Mouse (Mus musculus) spleen, adult 18-20 months (tissue): ENCODE measurements around the gene Tmem63c.

Source experiments
- DNase-seq, 2 experiments: peaks; one replicate each; pipeline ENCODE4 v3.0.0; 2022; ENCODE audit warnings: mixed read lengths in 2 of 2

Gene Tmem63c

GRCm38 (mm10) chr12:87065446-87065845, 44.3 kb downstream of the Tmem63c start:
- DNase-seq, result no peak

GRCm38 (mm10) chr12:87066429-87066828, 45.3 kb downstream of the Tmem63c start:
- no peak for DNase-seq

DNA sequence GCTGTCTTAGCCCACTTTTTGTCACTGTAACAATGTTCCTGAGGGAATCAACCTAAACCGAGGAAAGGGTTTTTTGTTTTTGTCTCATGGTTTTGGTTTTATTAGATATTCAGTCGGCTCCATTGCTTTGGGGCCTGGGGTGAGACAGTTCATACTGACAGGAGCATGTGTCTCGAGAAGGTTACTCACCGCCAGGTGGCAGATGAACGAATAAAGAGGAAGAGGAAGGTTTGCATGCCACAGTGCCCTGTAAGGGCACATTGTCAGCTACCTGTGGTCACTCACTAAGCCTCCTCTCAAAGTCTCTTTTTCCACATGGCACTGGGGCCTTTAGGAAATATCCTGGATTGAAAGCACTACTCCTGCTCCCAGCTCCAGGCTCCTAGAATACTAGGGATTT, 49.4 kb downstream of the Tmem63c start:
- no peak for DNase-seq

DNA sequence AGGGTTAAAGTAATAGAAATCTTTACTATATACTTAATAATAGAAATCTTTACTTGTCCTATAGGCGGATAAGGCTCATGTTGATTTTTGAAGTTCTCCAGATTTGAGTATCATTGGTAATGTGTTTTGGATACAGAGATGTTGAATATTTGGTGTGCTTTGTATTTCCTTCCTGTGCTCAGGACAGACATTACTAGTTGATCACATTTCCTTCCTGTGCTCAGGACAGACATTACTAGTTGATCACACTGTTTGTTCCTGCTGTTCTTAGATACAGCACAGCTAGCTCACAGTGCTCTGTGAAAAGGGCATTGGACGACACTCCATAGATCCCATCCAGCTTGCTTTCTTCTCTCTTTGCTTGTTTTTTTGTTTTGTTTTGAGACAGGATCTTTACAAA, 55.5 kb downstream of the Tmem63c start:
- DNase-seq, result no peak

- DNase-seq, result no peak
Measured at GRCm38 (mm10) chr12:87082797-87083196, 61.7 kb downstream of the Tmem63c start.

- DNase-seq, result no peak
Measured at GRCm38 (mm10) chr12:87087236-87087635, 66.1 kb downstream of the Tmem63c start.

- DNase-seq, result peak in 1 of 2 experiments; percentile 9
Measured at GRCm38 (mm10) chr12:87088331-87088730, 67.2 kb downstream of the Tmem63c start.

DNA sequence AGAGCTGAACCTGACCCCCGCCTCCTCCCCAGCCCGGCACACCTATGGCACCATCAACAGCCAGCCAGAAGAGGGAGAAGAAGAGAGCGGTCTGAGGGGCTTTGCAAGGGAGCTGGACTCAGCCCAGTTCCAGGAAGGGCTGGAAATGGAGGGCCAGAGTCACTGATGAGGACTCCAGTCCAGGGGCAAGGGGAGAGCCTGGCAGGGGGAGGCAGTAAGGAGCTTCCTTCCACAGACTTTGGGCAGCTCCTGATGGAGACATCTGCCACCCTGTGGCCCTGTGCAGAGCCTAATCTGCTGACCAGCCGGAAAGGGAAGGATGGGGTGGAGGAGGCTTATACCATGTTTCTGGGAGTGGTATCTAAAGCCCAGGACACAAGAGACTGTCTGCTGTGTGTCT, 68.1 kb downstream of the Tmem63c start:
- DNase-seq, result no peak

GRCm38 (mm10) chr12:87089701-87090100, 68.6 kb downstream of the Tmem63c start:
- DNase-seq, result no peak

DNA sequence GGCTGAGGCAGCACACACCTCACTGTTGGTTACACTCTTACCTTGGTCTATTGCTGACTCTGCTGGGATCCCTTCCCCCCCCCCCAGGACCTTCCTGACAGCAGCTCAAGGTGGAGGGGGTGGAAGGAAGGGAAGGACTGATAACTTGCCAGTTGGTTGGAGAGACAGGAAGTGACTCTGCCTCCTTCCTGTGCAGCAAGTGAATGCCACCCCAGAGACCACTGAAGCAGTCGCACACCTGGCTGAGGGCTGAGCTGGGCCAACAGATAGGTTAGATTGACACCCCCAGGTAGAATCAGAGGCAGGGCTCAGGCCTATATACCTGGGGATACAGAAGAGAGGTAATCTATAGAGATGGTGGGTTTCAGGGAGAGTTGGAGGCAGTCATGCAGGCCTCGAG, 70.8 kb downstream of the Tmem63c start:
- DNase-seq, result no peak

DNA sequence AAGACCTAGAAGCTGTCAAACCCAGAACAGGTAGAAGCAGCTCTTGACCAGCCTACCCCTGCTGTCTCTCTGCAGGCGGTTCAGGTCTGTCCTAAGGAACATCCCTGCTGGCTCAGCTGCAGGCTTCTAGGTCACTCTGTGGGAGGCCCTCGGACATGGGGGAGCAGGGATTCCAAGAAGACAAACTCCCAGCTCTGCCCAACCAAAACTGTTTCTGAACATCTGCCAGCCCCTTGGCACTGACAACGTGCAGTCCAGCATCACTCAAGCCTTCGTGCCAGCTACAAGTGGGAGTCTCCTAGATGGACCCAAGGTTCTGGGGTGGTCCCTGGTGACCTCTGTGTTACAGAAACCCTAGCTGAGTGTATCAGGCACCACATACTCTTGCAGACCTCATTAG, 72.1 kb downstream of the Tmem63c start:
- no peak for DNase-seq

GRCm38 (mm10) chr12:87093671-87094070, 72.5 kb downstream of the Tmem63c start:
- DNase-seq, result no peak

GRCm38 (mm10) chr12:87100331-87100730, 79.2 kb downstream of the Tmem63c start:
- no peak for DNase-seq

- DNase-seq, result no peak
Measured at GRCm38 (mm10) chr12:87102165-87102631, 81.1 kb downstream of the Tmem63c start, which contains the start of gene Ngb. Gene Ngb, minus strand, starts transcription at chr12:87102539.

GRCm38 (mm10) chr12:87103471-87103870, 82.3 kb downstream of the Tmem63c start:
- no peak for DNase-seq

GRCm38 (mm10) chr12:87104796-87105195, 83.7 kb downstream of the Tmem63c start:
- DNase-seq, result no peak

DNA sequence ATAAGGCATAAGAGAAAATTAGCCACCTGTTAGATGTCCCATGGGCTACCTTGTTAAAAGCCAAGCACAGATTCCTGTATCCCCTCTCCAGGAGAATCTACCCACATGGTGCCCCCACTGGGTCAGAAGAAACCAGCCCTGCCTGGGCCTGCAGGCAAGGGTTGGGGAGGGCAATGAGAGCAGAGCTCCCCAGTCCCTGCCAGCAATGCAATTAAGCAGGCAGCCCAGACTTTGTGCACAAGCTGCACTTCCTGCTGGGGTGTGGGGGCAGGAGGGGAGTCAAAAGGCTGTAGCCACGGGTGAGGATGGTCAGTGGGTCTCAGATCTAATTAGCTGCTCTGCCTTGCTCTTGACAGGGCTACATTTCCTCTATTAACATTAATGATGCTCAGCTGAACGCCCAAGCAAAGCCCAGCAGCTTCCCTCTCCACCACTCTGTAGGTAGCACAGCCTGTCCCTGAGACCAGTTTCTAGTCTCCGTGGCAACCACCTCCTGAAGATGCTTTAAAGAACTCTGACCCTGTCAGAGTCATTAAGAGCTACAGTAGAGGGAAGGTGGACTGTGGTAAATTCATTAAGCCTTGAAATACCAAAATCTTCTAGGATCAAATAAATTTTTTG, 86.3 kb downstream of the Tmem63c start:
- DNase-seq, result no peak

GRCm38 (mm10) chr12:87121918-87122589, 100.9 kb downstream of the Tmem63c start:
- DNase-seq, result no peak

DNA sequence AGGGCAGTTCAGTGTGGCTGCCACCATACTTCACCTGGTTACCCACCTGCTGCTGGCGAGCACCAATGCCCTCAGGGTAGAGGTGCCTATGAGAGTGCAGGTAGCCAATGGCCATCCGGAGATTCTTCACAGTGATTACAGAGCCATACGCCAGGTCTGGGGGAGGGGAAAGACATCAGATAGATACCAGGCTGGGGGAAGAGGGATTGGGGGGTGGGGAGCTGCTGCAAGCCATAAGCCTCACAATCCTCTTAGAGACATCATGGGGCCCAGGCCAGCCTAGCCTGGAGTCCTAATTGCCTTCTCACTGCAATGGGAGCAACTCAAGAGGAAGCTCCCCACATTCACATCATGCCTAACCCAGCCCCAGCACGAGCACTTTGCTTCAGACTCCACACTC, 106.1 kb downstream of the Tmem63c start:
- DNase-seq, result no peak

DNA sequence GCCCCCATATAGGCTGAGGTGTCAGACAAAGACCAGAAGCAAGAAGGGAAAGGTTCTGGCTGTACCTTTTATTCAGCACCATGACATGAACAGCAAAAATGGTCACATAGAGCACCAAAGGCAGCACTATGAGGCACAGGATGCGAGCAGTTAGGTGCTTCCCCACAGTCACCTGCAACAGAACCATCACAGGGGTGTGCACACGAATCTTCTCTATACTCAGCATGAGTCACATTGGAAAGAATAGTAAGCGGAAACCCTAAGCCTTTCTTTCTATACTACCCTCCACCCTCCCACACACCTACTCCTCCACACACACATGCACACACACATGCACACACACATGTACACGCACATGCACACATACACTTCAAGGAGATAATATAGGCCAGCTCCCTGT, 109.1 kb downstream of the Tmem63c start:
- DNase-seq, result no peak

DNA sequence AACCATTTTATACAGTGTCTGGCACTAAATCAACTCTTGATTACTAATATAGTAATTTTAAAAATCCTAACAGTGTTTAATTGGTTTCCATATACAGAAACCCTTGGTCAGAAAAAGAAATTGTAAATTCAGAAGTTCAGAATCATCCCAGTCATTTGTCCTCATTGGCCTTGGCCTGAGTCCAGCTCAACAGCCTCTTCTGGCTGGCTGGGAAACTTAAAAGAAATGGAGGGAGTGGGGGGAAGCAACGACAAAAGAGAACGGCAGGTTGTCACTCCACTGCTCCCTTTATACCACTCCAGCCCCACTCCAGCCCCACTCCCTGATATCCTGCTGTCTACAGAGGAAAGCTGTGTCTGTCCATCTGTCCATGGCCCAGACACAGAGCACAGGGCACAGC, 110.0 kb downstream of the Tmem63c start:
- DNase-seq, result no peak

- DNase-seq, result peak in 1 of 2 experiments; percentile 36
Measured at GRCm38 (mm10) chr12:87131619-87132018, 110.5 kb downstream of the Tmem63c start.

DNA sequence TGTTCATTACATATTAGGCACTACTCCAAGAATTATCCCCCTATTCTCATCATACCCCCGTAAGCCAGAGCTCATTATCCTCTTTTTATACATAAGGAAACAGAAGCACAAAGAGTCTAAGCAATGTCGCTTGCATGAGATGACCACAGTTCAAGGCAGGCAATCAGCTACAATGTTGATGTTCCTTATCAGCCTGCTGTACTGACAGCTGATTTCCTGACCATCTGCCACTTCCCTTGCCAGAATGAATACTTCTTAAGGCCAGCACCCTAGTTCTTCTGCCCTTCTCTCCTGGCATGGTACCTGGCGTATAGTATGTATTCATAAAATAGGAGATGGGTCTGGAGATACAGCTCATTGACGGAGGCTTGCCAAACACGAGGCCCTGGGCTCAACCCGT, 111.1 kb downstream of the Tmem63c start:
- no peak for DNase-seq

DNA sequence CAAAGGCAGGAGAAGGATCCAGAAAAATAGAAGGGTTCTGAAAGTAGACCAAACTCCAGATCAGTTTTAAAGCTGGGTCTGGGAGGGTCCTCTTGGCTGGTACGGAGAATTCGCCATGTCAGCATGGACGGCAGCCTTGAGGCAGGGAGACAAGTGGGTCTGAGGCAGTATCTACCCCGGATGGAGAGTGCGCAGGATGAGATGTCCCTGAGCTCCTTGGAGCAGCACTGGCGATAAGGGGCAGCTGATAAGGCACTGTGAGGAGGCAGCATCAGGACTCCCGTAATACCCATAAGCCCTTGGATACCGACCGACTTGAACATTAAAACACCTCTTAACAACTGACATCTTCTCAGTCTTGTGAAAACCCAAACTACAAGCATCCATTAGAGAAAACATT, 111.6 kb downstream of the Tmem63c start:
- no peak for DNase-seq
